Mouse (Mus musculus) urinary bladder, adult 18-20 months (tissue): Measurements from ENCODE around the gene Grik2.
"Not testable (repeated sequence)": the region's sequence is repeated elsewhere in the genome, so short reads cannot be mapped to it uniquely, and the experiment has no call there.

Experiments
- DNase-seq, 2 experiments: peaks; one replicate each; pipeline ENCODE4 v3.0.0; 2022; ENCODE audit warnings: low spot score in 2 of 2, mixed read lengths in 2 of 2

The Grik2 gene

GRCm38 (mm10) chr10:49647116-49647515, 141.4 kb downstream of the Grik2 start:
- DNase-seq: no peak

DNA sequence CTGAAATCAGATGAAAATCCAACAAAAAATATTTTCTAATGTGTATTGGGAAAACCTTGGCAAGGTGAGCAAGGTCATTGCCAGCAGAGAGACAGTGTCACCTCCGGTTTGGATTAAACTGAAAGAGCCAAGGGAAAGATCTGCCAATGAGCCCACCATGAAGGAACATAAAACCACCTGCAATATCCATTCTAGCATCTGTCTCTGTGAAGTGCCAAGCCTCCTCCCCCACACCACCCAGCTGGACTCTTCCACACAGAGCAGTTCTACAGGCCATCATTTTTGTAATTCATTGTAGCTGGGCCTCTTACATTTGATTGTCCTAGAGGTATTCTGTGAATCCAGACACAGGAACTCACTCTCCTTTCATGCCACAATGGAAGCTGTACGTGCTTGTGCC, 148.7 kb downstream of the Grik2 start:
- DNase-seq: no peak

- no peak for DNase-seq
Measured at GRCm38 (mm10) chr10:49623951-49624350, 164.6 kb downstream of the Grik2 start.

GRCm38 (mm10) chr10:49597652-49598051, 190.9 kb downstream of the Grik2 start:
- no peak for DNase-seq

DNA sequence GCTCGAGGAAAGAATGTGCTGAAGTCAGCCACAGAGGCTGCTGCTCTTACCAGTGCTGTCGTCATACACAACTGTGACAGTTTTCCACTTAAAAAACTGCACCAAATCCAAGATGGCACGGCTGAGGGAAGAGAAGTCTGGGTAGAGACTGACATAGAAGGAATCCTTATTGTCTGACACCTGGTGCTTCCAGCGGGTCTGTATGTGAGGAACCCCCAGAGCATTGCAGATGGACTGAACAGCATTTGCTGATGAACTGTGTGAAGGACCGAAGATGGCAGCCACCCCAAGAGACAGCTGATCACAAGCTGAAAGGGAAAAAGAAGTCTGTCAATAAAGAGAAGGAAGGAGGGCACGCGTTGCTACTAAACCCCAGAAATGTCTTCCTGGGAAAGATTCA, 215.1 kb downstream of the Grik2 start:
- no peak for DNase-seq

DNA sequence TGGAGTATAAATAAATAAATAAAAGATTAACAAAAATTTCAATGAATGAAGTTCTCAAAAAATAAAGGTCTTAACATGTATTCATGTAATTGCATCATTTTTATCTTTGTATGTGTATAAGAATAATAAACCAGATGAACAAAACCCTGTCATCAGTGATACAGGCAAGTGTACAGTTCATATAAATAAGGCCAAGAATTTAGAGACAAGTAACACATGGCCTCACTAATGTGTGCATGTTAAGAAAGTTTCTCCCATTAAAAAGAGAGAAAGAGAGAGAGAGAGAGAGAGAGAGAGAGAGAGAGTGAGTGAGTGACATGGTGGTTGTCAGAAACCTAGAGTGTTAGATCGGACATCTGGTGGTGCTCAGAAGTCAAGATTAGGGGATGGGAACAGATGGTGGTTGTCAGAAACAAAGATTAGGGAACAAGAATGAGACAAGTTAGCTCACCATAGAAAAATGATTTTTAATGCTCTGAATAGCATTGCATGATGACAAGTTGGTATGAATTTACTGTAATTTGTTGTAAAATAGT, 228.6 kb downstream of the Grik2 start:
- no peak for DNase-seq

DNA sequence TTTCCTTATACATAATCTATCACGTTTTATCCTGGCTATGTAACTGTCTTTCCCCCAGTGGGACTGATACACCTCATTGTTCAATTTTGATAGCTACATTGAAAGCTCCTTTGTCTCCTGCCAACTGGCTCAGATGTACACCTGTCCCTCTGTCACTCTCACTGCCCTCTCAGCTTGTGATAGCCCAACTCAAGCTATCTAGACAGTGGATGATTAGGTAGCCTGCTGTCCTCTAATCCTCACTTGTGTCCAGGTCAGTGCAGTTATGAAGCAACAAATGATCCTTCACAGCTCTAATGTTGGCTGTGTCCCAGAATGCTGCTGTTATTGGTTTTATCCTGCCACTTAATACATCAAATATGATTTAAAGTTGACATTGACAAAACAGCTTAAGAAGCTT, 246.3 kb downstream of the Grik2 start:
- DNase-seq: no peak

DNA sequence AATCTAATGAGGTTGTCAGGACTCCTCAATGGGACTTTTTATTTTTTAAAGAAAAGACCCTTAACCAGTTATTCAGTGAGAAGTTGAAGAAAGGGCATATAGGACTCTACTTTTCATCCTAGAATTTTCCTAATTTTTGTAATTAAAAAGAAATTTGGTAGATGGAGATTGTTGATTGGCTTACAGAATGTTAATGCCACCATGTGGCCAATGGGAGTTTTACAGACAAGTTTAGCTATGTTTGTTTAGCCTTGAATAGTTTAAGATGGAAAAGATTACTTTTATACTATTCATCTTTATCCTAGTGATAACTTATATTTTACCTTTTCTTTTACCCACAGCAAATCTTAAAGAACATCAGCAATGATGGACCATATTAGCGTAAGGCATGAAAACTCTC, 268.8 kb downstream of the Grik2 start:
- DNase-seq: no peak

DNA sequence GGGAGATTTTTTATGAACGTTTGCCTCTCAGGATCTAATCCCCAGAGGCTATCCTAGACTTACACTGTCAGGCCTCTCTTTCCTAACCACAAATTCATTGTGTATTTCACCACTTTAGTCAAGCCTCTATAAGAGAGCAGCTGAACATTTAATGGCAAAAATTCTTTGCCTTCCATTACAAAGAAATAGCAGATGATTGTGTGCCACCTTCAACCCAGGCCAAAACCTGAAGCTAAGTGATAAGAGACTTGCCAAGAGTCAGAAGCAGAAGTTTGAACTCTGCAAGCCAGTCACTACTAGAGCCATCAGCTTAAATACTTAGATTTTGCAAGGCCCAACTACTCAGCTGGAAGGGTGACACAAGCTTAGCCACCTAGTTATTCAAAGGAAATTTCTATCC, 287.9 kb downstream of the Grik2 start:
- DNase-seq: no peak

GRCm38 (mm10) chr10:49497302-49497701, 291.3 kb downstream of the Grik2 start:
- no peak for DNase-seq

GRCm38 (mm10) chr10:49481439-49481838, 307.1 kb downstream of the Grik2 start:
- no peak for DNase-seq

- DNase-seq: no peak
Measured at GRCm38 (mm10) chr10:49480085-49480749, 308.3 kb downstream of the Grik2 start.

DNA sequence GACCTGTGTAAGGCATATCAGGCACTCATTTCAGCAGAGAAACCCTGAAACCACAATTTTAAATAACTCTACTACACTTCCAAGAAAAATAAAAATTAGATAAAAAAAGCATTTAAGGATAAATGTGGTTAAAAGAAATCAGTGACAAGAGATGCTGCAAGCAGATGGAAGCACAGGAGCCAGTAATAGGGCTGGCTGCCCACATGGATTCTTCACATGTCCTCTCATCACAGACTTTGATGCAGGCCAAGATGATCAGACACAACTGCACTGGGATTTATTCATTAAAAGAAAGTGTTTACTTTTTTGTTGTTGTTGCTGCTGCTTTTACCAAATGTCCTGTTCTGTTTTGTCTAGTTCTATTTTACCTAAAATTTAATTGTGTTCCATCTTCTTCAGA, 315.0 kb downstream of the Grik2 start:
- no peak for DNase-seq

GRCm38 (mm10) chr10:49456791-49457190, 331.8 kb downstream of the Grik2 start:
- no peak for DNase-seq

DNA sequence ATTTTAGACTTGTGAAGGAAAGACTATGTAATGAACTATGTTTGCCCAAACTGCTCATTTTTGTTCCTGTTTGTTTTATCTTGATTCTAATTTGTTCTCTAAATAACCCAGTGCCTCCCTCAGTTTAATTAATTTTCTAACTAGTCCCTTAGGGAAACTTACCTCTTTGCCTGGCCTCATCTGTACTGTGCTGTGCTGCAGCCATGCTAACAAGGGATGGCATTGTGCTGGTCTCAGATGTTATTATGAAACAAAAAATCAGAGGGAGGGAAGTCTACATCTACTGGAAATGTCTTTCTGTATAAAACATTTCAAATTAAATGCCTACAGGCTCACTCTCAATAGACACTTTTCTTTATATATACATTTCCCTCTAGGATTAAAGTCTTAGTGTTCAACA, 335.0 kb downstream of the Grik2 start:
- DNase-seq: no peak

DNA sequence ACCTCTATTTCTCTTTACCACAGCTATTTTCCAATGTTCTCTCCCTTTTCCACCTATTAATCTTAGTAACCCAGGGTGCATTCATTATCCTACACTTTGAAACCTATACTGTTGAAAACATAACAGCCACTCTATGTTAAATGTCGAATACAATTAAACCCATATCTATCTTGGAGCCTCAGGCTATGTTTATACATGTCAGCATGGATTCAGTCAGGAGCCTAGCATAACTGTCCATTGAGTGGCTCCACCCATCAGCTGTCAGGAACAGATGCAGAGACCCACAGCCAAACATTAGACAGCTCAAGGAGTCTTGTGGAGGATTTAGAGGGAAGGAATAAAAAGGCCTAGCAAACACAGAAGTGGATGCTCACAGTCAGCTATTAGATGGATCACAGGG, 347.2 kb downstream of the Grik2 start:
- no peak for DNase-seq

DNA sequence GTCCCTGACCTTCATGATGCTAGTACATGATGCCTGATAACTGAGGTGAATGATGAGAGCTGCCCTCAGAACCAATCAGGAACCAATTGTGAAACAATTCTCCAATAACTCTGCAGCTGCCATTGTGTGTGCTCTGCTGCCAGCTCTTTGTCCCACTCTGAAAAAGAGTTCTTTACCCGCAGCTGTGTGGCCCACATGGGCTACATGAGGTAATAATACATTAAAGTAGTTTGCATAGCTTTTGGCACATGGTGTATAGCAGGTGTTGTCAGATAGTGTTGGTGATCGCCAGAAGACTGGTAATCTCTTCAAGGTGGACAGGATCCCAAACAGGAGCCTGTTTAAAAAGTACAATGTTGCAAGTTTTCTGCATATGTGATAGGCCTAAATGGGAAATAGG, 351.5 kb downstream of the Grik2 start:
- DNase-seq: no peak

GRCm38 (mm10) chr10:49436301-49436700, 352.3 kb downstream of the Grik2 start:
- no peak for DNase-seq

DNA sequence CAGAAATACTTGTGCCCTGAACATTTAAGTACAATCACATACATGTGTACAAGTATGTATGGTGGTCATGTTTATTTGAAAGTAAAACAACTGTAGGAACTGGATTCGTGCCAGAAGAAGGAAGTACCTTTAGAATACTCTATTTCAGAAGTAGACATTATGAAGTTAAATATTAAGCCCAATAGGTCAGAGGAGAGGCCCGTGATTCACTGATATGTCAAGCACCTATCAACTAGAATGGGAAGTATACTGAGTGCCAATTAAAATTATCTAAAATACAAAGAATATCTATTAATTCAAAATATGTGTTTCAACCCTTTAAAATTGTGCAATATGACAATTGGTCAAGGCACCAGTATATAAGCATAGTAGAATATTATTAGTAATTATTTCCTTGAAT, 355.7 kb downstream of the Grik2 start:
- DNase-seq: no peak

DNA sequence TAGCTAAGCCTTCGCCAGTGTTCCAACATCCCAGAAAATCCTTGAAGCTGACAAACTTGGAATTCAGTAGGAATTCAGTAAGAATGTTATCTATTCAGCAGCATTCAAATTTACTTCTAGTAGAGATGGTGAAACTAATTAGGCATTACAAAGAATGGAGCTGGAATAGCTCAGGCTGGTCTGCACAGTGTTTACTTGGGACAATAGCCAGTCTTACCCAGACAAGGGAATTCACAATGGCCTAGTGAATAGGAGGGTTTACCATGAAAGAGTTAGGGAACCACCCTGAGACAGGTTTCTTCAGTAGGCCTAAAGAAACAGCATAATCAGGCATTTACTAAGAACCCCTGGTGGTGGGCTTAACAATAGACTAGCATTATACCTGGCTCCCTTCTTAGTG, 371.4 kb downstream of the Grik2 start:
- DNase-seq: not testable (repeated sequence)

- DNase-seq: no peak
Measured at GRCm38 (mm10) chr10:49382996-49383395, 405.6 kb downstream of the Grik2 start.

DNA sequence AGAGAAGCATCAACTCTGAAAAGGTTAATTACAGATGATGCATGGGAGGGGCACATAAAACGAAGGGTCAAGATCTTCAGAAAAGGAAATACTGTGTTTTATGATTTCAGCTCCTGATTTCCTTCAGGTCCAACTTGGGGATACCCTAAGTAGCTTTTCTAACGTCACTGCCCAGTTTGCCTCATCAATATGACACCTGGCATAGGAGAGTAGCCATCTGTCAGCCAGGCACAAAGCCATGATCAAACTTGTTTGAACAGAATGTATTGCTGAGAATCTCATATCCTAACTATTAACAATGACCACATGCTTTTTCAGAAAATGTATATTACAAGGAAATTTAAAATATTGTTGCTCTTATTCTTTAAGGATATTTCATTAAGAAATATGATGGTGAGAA, 406.7 kb downstream of the Grik2 start:
- no peak for DNase-seq

DNA sequence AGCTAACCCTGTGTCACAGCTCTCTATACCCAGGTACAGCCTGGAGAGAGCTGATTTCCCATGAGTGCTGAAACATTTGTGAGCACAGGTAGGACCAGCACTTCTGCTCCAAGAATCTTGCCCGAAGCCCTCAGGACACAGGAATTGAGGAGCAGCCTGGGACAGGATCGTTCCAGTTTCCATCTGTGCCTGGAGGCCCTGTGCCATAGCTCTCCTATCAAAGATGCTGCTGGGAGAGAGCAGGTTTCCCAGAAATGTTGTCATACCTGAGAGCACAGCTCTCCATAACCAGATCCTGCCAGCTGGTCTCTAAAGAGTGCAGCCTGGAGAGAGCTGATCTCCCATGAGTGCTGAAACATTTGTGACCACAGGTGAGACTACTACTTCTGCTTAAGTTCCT, 420.0 kb downstream of the Grik2 start:
- DNase-seq: no peak

DNA sequence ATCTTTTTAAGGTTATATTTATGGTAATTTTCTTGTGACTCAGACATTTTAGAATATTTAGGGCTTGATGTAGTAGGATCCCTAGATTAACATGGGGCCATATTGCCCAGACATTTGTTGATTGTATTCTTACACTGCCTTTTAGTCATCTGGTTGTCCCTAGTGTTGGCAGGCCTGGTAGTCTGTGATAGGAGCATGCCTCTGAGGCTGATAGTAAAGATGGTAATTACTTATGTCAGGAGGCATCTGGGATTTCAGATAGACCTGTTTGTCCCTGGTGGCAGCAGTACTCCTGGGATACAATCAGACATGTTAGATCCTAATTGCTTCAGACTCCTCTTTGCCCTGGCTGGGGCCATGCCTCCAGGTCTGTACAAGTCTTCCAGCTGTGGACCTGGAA, 423.3 kb downstream of the Grik2 start:
- DNase-seq: no peak
